Mouse (Mus musculus): Measurements from ENCODE around the gene Mmp7. TPM values are rescaled to one million over a fixed set of nuclear protein-coding genes. Genes with fewer than 3 reads are reported as not detected.

Gene Mmp7
- polyA plus RNA-seq (2012; rRNA removed) = 0.11 TPM in 1 of 2 replicates, not detected in the other

DNA sequence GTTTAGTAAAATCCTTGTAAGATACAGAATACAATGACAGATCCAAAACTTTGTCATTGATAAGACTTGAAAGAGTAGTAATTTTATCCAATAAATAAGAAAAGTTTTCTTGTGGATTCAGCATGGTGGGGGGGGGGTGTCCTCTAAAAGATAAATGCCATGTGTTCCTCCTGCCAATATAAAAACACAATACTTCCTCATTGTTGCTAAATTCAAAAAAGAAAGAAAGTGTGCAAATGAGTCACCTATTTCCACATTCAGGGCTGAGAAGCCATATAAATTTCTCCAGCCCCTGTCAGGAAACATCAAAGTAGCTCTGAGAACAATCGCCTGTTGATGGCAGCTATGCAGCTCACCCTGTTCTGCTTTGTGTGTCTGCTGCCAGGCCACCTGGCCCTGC, at the start of gene Mmp7:
TSS of gene Mmp7 (plus strand) at position 301 of the 400 bp plus-strand sequence.
- no peak within 1 kb of the TSS for H3K27ac ChIP-seq (ENCODE audit: insufficient read depth, low read length)
- no peaks in the 10 kb centered on the region for H3K4me1 ChIP-seq (ENCODE audit: control insufficient read depth, insufficient read depth, insufficient read length)
- DNase-seq (ENCODE audit: low read depth in 1 of 2, low spot score in 2 of 2) = no peak
- H3K27me3 ChIP-seq (ENCODE audit: control insufficient read depth, insufficient read depth, low read length) = no peaks in the 10 kb centered on the region
- 41% methylated on average over 1 of the region's 1 CpGs for WGBS
- TF ChIP-seq POLR2A (IDR thresholded peaks at IDR 0.05; ENCODE audit: low read depth, low read length) = no peak
- no peak for TF ChIP-seq CTCF (IDR thresholded peaks at IDR 0.05; ENCODE audit: extremely low read depth, insufficient read depth, insufficient read length, insufficient replicate concordance)
- no peaks in the 10 kb centered on the region for H3K36me3 ChIP-seq (ENCODE audit: control insufficient read depth, insufficient read depth, low read length)
- no peak within 1 kb of the TSS for H3K4me3 ChIP-seq (ENCODE audit: extremely low read depth, insufficient read depth, insufficient read length)

DNA sequence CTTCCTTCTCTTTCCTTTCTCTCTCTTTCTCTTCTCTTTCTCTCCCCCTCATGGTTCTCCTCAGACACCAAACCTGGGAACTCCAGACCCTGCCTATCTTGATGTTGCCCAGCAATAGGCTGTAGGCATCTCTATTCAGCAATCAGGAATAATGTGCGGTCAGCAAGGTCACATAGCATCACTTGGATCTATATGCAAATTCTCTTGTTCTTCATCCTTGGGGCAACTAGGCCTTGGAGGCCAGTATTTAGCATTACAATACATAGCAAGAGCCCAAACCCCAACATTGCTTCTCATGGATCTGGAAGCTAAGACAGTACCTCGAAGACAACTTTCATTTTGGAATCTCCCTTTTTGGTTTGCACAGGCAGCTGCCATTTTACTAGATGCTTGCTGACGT, 44.0 kb upstream of the Mmp7 start:
- TF ChIP-seq CTCF (IDR thresholded peaks at IDR 0.05; ENCODE audit: extremely low read depth, insufficient read depth, insufficient read length, insufficient replicate concordance) = no peak
- TF ChIP-seq POLR2A (IDR thresholded peaks at IDR 0.05; ENCODE audit: low read depth, low read length) = no peak
- Histone ChIP-seq H3K36me3 (ENCODE audit: control insufficient read depth, insufficient read depth, low read length) (no peaks in the 10 kb centered on the region), H3K27ac (ENCODE audit: insufficient read depth, low read length) (no peak overlapping the region), H3K27me3 (ENCODE audit: control insufficient read depth, insufficient read depth, low read length) (no peaks in the 10 kb centered on the region), H3K4me3 (ENCODE audit: extremely low read depth, insufficient read depth, insufficient read length) (no peak overlapping the region), H3K4me1 (ENCODE audit: control insufficient read depth, insufficient read depth, insufficient read length) (no peaks in the 10 kb centered on the region)
- DNase-seq (ENCODE audit: low read depth in 1 of 2, low spot score in 2 of 2) = no peak
- 85% methylated on average over 3 of the region's 3 CpGs for WGBS

DNA sequence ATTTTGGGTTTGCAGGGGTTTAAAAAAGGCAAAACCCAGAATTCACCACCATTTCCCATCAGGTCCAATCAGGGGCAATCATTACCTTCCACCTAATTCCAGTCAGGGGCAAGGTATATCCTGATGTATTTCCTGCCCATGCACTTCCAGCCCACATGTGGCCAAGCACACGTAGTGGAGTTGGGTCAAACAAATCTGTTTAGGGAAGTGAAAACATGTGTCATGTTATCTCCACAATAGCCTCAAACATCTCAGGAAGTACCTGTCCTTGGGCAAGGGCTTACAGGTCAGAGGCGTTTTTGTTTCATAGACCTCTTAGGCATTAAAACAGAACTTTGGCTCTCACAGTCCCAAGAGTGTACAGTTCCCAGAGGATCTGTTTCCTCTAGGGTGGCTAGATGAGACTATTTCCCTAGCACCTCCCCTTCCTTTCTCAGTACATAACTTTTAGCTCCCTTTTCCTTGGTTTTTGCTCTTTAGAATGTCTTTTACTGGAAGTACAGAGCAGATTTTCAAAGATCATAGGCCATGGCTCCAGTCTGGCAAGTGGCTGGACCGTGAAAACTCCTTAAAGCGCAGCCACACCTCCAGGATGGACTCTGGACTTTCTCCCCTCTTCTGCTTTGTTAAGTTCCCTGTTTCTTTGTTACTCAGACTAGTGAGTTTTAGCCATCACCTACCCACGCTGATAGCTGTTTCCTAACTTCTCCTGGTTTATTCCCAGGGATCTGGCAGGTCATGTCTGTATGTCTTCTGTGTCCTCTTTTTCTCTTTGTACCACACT, 41.3 kb upstream of the Mmp7 start:
- Histone ChIP-seq H3K27ac (ENCODE audit: insufficient read depth, low read length) (no peak overlapping the region), H3K4me3 (ENCODE audit: extremely low read depth, insufficient read depth, insufficient read length) (no peak overlapping the region), H3K4me1 (ENCODE audit: control insufficient read depth, insufficient read depth, insufficient read length) (no peaks in the 10 kb centered on the region), H3K27me3 (ENCODE audit: control insufficient read depth, insufficient read depth, low read length) (no peaks in the 10 kb centered on the region), H3K36me3 (ENCODE audit: control insufficient read depth, insufficient read depth, low read length) (no peaks in the 10 kb centered on the region)
- no peak for DNase-seq (ENCODE audit: low read depth in 1 of 2, low spot score in 2 of 2)
- no peak for TF ChIP-seq POLR2A (IDR thresholded peaks at IDR 0.05; ENCODE audit: low read depth, low read length)
- TF ChIP-seq CTCF (IDR thresholded peaks at IDR 0.05; ENCODE audit: extremely low read depth, insufficient read depth, insufficient read length, insufficient replicate concordance) = no peak
- WGBS = 49% methylated on average over 5 of the region's 5 CpGs

DNA sequence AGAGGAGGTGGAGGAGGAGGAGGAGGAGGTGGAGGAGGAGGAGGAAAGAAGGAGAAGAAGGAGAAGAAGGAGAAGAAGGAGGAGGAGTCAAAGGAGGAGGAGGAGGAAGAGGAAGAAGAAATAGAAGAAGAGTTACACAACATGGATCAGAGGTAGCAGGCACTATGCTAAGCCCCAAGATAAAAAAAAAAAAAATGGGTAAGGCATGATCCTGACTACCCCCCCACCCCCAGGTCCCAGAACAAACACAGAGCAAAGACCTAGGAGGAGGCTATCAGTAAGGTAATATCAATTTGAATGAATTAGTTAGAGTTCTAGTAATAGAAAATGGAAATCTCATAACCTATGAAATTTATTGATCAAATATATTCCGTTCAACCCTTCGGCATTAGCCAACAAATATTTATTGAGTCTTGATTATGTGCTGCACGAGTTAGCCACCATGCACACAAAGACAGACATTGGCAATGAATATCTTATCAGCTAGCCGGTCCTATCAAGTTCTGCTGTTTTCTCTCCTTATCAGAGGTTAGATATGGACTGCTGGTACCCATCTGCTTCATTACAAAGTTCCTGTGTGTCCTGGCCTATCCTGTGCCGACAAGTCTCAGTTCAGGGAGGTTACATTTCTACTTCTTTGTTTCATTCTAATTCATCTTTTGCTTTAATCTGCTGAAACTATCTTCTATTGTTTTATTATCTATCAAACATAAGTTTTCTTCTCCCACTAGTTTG, 39.4 kb upstream of the Mmp7 start:
- no peak for TF ChIP-seq CTCF (IDR thresholded peaks at IDR 0.05; ENCODE audit: extremely low read depth, insufficient read depth, insufficient read length, insufficient replicate concordance)
- no peak for TF ChIP-seq POLR2A (IDR thresholded peaks at IDR 0.05; ENCODE audit: low read depth, low read length)
- no peak for DNase-seq (ENCODE audit: low read depth in 1 of 2, low spot score in 2 of 2)
- 86% methylated on average over 5 of the region's 5 CpGs for WGBS
- no peaks in the 10 kb centered on the region for H3K27me3 ChIP-seq (ENCODE audit: control insufficient read depth, insufficient read depth, low read length)
- no peak overlapping the region for H3K27ac ChIP-seq (ENCODE audit: insufficient read depth, low read length)
- no peaks in the 10 kb centered on the region for H3K36me3 ChIP-seq (ENCODE audit: control insufficient read depth, insufficient read depth, low read length)
- no peak overlapping the region for H3K4me3 ChIP-seq (ENCODE audit: extremely low read depth, insufficient read depth, insufficient read length)
- no peaks in the 10 kb centered on the region for H3K4me1 ChIP-seq (ENCODE audit: control insufficient read depth, insufficient read depth, insufficient read length)

DNA sequence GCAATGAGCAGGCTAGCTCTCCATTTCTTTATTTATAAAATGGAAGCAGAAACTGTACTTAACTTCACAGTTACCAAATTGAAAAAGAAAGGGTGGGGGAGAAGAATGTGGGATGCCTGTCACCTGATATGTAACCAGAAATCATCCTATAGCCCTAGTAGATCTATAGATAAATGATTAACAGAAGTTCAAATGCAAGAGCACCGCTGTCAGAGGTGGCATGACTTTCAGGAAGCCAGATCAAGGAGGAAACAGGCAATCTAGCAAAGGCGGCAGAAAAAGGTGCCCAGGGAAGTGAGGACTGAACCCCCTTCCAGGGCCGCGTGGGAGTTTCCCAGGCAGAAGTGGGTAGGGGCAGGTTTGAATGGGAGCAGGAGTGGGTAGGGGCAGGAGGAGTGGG, 33.9 kb upstream of the Mmp7 start:
- Histone ChIP-seq H3K4me1 (ENCODE audit: control insufficient read depth, insufficient read depth, insufficient read length) (no peaks in the 10 kb centered on the region), H3K4me3 (ENCODE audit: extremely low read depth, insufficient read depth, insufficient read length) (no peak overlapping the region), H3K27me3 (ENCODE audit: control insufficient read depth, insufficient read depth, low read length) (0 out of 2 replicates have a peak, but pooled peaks cover 2% of the 10 kb centered on the region), H3K36me3 (ENCODE audit: control insufficient read depth, insufficient read depth, low read length) (no peaks in the 10 kb centered on the region), H3K27ac (ENCODE audit: insufficient read depth, low read length) (no peak overlapping the region)
- TF ChIP-seq POLR2A (IDR thresholded peaks at IDR 0.05; ENCODE audit: low read depth, low read length) = no peak
- no peak for TF ChIP-seq CTCF (IDR thresholded peaks at IDR 0.05; ENCODE audit: extremely low read depth, insufficient read depth, insufficient read length, insufficient replicate concordance)
- no peak for DNase-seq (ENCODE audit: low read depth in 1 of 2, low spot score in 2 of 2)
- 40% methylated on average over 4 of the region's 4 CpGs for WGBS

DNA sequence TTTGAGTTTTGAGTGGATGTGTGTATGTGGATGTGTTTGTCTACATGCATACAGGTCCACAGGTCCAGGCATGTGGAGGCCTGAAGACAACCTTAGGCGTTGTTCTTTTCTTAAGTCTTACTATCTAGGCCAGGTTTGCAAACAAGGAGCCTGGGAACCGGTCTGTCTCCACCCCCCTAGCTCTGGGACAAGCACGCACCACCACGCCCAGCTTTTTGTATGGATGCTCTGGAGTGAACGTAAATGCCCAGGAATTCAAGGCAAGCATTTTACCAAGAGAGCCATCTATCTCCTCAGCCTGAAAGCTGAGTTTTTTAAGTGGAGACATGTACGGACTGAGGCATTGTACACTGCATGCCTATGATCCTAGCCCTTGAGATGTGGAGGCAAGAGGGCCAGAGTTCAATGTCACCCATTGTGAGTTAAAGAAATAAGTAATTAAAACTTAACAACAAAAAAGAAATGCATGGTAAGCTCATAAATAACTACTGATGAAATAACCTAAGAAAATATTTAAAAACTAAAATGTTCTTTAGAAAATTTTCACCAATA, 32.3 kb upstream of the Mmp7 start:
- Histone ChIP-seq H3K27ac (ENCODE audit: insufficient read depth, low read length) (no peak overlapping the region), H3K4me3 (ENCODE audit: extremely low read depth, insufficient read depth, insufficient read length) (no peak overlapping the region), H3K4me1 (ENCODE audit: control insufficient read depth, insufficient read depth, insufficient read length) (no peaks in the 10 kb centered on the region), H3K27me3 (ENCODE audit: control insufficient read depth, insufficient read depth, low read length) (0 out of 2 replicates have a peak, but pooled peaks cover 2% of the 10 kb centered on the region), H3K36me3 (ENCODE audit: control insufficient read depth, insufficient read depth, low read length) (no peaks in the 10 kb centered on the region)
- TF ChIP-seq CTCF (IDR thresholded peaks at IDR 0.05; ENCODE audit: extremely low read depth, insufficient read depth, insufficient read length, insufficient replicate concordance) (no peak), POLR2A (IDR thresholded peaks at IDR 0.05; ENCODE audit: low read depth, low read length) (no peak)
- no peak for DNase-seq (ENCODE audit: low read depth in 1 of 2, low spot score in 2 of 2)
- WGBS = 89% methylated on average over 6 of the region's 6 CpGs
